Mouse (Mus musculus): ENCODE results near the gene Agrp. TPM values are rescaled to one million over a fixed set of nuclear protein-coding genes. Genes with fewer than 3 reads are reported as not detected.
"Not testable (repeated sequence)": the region's sequence is repeated elsewhere in the genome, so short reads cannot be mapped to it uniquely, and the experiment has no call there.

The Agrp gene
- polyA plus RNA-seq, 1 experiment from 2014 or later, result 1.4 TPM

DNA sequence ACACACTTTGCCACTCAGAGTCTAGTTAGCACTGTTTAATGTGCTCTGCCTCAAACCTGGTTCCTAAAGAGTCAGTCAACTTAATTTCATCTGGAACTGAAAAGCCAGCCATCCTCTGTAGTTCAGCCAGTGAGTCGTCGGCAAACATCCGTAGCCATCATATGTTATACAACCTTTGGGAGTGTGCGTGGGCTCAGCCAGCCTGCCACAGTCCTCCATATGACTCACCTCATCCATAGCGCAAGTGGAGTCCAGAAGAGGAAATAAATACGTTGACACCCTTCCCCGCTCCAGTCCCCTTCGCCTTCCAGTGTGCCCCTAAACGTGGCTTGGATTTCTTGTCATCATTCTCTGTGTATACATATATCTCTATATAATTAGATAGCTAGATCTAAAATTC is 65.4 kb downstream of the Agrp start:
- H3K36me3 ChIP-seq (ENCODE audit: control insufficient read depth, insufficient read depth, low read length), result no peaks in the 10 kb centered on the region
- no peaks in the 10 kb centered on the region for H3K9me3 ChIP-seq (replicated peaks; ENCODE audit: control insufficient read depth, low read length, poor library complexity, severe bottlenecking)
- H3K27me3 ChIP-seq (ENCODE audit: control insufficient read depth, insufficient read depth, low read depth, low read length), result no peaks in the 10 kb centered on the region
- ATAC-seq, result no peak
- H3K4me1 ChIP-seq (ENCODE audit: control insufficient read depth, insufficient read depth, low read length), result peaks cover 6% of the 10 kb centered on the region
- WGBS, result 91% methylated on average over 9 of the region's 9 CpGs
- no peak overlapping the region for H3K27ac ChIP-seq (ENCODE audit: low read length)
- no peak overlapping the region for H3K9ac ChIP-seq (ENCODE audit: low read depth, low read length)
- no peak overlapping the region for H3K4me2 ChIP-seq (ENCODE audit: low read length)
- H3K4me3 ChIP-seq (ENCODE audit: low read depth, low read length), result no peak overlapping the region

DNA sequence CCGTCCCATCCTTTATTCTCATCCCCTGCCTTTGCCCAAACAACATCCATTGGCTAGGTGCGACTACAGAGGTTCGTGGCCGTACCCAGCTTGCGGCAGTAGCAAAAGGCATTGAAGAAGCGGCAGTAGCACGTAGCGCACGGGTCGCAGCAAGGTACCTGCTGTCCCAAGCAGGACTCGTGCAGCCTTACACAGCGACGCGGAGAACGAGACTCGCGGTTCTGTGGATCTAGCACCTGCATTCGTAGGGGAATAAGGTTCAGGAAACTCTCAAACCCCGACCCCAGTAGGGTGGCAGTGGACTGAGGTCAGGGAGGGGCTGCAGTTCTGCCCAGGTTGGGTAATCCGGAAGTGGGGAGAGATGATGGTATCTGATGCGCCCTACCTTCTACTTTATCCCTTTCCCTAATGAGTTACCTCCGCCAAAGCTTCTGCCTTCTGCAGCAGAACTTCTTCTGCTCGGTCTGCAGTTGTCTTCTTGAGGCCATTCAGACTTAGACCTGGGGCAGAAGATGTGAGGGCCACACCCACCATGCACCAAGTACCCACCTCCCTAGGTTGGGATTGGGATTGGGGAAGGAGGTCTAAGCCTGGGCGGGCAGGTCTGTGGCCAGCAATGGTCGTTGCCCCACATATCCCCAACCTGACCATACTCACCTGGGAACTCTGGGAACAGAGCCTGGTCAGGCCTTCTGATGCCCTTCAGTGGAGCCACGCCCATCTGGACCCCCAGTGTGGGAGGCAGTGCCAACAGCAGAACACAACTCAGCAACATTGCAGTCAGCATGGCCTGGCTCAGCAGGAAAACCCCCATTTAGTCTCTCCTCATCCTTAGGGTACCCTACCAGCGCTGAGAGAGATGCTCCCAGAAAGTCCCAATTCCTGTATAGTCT is 70.2 kb downstream of the Agrp start:
- H3K4me3 ChIP-seq (ENCODE audit: low read depth, low read length), result peak overlapping the region; percentile 88
- WGBS, result 21% methylated on average over 27 of the region's 27 CpGs
- peak overlapping the region; percentile 79 for H3K27ac ChIP-seq (ENCODE audit: low read length)
- H3K27me3 ChIP-seq (ENCODE audit: control insufficient read depth, insufficient read depth, low read depth, low read length), result no peaks in the 10 kb centered on the region
- no peaks in the 10 kb centered on the region for H3K36me3 ChIP-seq (ENCODE audit: control insufficient read depth, insufficient read depth, low read length)
- peak; percentile 10; the same call in 1 of the 2 replicates for ATAC-seq
- peaks cover 36% of the 10 kb centered on the region for H3K4me1 ChIP-seq (ENCODE audit: control insufficient read depth, insufficient read depth, low read length)
- H3K9ac ChIP-seq (ENCODE audit: low read depth, low read length), result peak overlapping the region; percentile 66
- H3K9me3 ChIP-seq (replicated peaks; ENCODE audit: control insufficient read depth, low read length, poor library complexity, severe bottlenecking), result no peaks in the 10 kb centered on the region
- H3K4me2 ChIP-seq (ENCODE audit: low read length), result peak overlapping the region; percentile 83

DNA sequence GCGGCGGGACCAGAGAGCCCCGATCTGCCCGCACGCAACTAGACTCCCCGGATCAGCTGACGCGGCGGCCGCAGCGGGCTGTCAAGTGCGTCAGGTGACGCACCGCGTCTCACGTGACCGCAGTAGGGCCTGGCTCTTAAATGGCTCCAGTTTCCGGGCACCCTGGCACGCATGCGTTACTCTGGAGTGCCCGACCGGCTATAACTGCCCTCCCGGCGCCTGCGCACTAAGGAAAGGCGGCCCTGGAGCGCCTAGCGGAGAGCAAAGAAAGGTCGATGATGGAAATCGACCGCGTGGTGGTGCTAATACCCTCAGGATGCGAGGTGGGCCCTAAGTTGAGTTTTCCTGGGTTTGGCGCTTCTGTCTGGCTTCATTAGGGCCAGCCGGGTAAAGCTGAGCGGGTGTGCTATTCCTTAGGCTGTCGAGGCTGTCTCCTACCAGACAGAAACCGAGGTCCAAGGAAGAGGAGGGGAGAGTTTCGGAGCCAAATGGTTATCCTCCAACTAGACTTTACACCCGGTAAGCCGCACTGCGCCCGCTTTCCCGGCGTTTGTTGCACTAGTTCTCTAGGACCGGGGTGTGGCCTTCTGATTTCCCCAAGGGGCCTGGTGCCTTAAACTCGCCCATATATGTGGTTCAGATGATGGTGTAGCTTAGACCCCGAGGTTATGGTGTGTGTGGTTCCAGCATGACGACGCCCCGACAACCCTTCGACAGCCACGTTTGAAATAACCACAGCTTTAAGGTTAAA is 71.1 kb downstream of the Agrp start, which contains the start of gene Atp6v0d1:
Gene Atp6v0d1 (minus strand): TSS at position 96 of the 751 bp plus-strand sequence.
- peak; percentile 98 for ATAC-seq
- no peaks in the 10 kb centered on the region for H3K27me3 ChIP-seq (ENCODE audit: control insufficient read depth, insufficient read depth, low read depth, low read length)
- peaks cover 36% of the 10 kb centered on the region for H3K4me1 ChIP-seq (ENCODE audit: control insufficient read depth, insufficient read depth, low read length)
- peak within 1 kb of the TSS; percentile 93 for H3K9ac ChIP-seq (ENCODE audit: low read depth, low read length)
- peak within 1 kb of the TSS; percentile 90 for H3K27ac ChIP-seq (ENCODE audit: low read length)
- no peaks in the 10 kb centered on the region for H3K36me3 ChIP-seq (ENCODE audit: control insufficient read depth, insufficient read depth, low read length)
- WGBS, result 3% methylated on average over 48 of the region's 53 CpGs
- peak within 1 kb of the TSS; percentile 95 for H3K4me2 ChIP-seq (ENCODE audit: low read length)
- H3K9me3 ChIP-seq (replicated peaks; ENCODE audit: control insufficient read depth, low read length, poor library complexity, severe bottlenecking), result no peaks in the 10 kb centered on the region
- H3K4me3 ChIP-seq (ENCODE audit: low read depth, low read length), result peak within 1 kb of the TSS; percentile 88

DNA sequence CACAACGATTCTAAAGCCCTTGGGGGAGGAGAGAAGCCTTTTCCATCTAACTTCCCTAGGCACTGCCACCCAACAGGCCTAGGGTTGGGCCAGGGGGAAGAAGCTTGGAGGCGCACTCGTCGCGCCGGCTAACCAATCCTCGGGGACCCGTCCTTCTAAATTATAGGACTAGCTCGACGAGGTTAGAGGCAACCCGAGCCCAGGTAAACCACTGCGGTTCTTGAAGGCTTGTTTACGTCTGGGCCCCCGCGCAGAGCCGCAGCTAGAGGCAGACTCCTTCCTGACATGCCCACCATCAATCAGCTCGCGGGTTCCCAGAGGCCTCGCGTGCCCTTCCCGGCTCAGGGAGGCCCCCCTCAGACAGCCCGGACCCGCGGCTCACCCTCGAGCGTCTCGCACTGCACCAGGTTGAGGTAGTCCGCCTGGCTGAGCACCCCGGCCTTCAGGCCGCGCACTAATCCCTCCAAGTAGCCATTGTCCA is 71.8 kb downstream of the Agrp start:
- Histone ChIP-seq H3K9ac (ENCODE audit: low read depth, low read length) (peak overlapping the region; percentile 93), H3K36me3 (ENCODE audit: control insufficient read depth, insufficient read depth, low read length) (no peaks in the 10 kb centered on the region), H3K27ac (ENCODE audit: low read length) (peak overlapping the region; percentile 90), H3K4me2 (ENCODE audit: low read length) (peak overlapping the region; percentile 95), H3K4me3 (ENCODE audit: low read depth, low read length) (peak overlapping the region; percentile 88), H3K4me1 (ENCODE audit: control insufficient read depth, insufficient read depth, low read length) (peaks cover 36% of the 10 kb centered on the region), H3K9me3 (replicated peaks; ENCODE audit: control insufficient read depth, low read length, poor library complexity, severe bottlenecking) (no peaks in the 10 kb centered on the region), H3K27me3 (ENCODE audit: control insufficient read depth, insufficient read depth, low read depth, low read length) (no peaks in the 10 kb centered on the region)
- under 1% methylated on average over 31 of the region's 31 CpGs for WGBS
- peak; percentile 84 for ATAC-seq

DNA sequence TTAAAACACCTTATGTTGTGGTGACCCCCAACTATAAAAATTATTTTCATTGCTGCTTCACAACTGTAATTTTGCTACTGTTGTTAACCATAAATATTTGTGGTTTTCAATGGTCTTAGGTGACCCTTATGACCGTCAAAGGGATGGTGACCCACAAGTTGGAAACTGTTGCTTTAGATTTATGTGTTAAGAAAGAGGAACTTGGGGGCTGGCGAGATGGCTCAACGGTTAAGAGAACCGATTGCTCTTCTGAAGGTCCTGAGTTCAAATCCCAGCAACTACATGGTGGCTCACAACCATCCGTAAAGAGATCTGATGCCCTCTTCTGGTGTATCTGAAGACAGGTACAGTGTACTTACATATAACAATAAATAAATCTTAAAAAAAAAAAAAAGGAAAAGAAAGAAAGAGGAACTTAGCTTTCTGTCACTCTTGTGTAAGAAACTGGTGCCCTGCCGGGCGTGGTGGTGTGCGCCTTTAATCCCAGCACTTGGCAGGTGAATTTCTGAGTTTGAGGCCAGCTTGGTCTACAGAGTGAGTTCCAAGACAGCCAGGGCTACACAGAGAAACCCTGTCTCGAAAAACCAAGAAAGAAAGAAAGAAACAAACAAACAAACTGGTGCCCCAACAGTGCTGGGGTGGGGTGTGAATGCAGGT is 72.5 kb downstream of the Agrp start:
- 84% methylated on average over 9 of the region's 9 CpGs for WGBS
- not testable (repeated sequence) for H3K27ac ChIP-seq (ENCODE audit: low read length)

DNA sequence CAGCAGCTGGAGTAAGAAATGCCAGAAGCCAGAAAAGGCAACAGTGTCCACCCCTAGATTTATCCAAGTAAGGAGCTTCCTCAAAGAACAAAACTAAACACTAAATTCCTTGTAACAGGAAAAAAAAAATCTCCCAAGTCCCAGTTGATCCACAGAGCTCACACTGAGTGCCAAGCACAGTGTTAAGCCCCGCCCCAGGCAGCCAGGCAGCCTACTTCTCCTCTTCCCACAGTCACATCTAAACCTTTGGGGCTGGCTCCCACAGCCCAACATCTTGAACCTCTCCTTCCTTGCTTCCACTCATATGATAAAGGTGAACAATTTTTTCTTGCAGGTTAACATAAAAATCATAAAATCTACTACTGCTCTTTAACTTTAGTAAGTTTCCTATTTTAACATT is 73.3 kb downstream of the Agrp start:
- H3K27me3 ChIP-seq (ENCODE audit: control insufficient read depth, insufficient read depth, low read depth, low read length), result no peaks in the 10 kb centered on the region
- no peak overlapping the region; the same call in 1 of the 2 replicates for H3K4me2 ChIP-seq (ENCODE audit: low read length)
- H3K4me3 ChIP-seq (ENCODE audit: low read depth, low read length), result no peak overlapping the region
- ATAC-seq, result no peak
- no peaks in the 10 kb centered on the region for H3K36me3 ChIP-seq (ENCODE audit: control insufficient read depth, insufficient read depth, low read length)
- H3K4me1 ChIP-seq (ENCODE audit: control insufficient read depth, insufficient read depth, low read length), result peaks cover 36% of the 10 kb centered on the region
- no peak overlapping the region for H3K27ac ChIP-seq (ENCODE audit: low read length)
- H3K9me3 ChIP-seq (replicated peaks; ENCODE audit: control insufficient read depth, low read length, poor library complexity, severe bottlenecking), result no peaks in the 10 kb centered on the region
- WGBS, result 91% methylated on average over 1 of the region's 1 CpGs
- no peak overlapping the region for H3K9ac ChIP-seq (ENCODE audit: low read depth, low read length)

More for the DNA sequence above, 72.5 kb downstream of the Agrp start:
- Histone ChIP-seq H3K4me2 (ENCODE audit: low read length) (peak overlapping the region; percentile 95), H3K9ac (ENCODE audit: low read depth, low read length) (peak overlapping the region; percentile 93), H3K4me1 (ENCODE audit: control insufficient read depth, insufficient read depth, low read length) (peaks cover 36% of the 10 kb centered on the region), H3K4me3 (ENCODE audit: low read depth, low read length) (peak overlapping the region; percentile 88)
- not testable (repeated sequence) for H3K36me3 ChIP-seq (ENCODE audit: control insufficient read depth, insufficient read depth, low read length); ATAC-seq; H3K9me3 ChIP-seq (replicated peaks; ENCODE audit: control insufficient read depth, low read length, poor library complexity, severe bottlenecking); H3K27me3 ChIP-seq (ENCODE audit: control insufficient read depth, insufficient read depth, low read depth, low read length)

DNA sequence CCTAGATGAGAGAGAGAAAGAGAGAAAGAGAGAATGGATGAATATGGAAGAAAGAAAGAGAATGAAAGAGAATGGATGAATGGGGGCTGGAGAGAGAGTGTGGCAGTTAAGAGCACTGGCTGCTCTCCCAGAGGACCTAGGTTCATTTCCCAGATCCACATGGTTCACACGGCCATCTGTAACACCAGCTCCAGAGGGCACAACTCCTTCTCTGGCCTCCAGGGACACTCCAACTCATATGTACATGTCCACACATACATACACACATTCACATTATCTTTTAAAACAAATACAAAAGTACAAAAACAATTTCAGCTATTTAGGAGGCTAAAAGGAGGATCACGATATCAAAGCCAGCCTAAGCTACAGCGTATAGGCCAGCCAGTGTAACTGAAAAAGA is 74.3 kb downstream of the Agrp start:
- Histone ChIP-seq H3K4me3 (ENCODE audit: low read depth, low read length) (no peak overlapping the region), H3K4me1 (ENCODE audit: control insufficient read depth, insufficient read depth, low read length) (peaks cover 36% of the 10 kb centered on the region), H3K9ac (ENCODE audit: low read depth, low read length) (no peak overlapping the region), H3K27ac (ENCODE audit: low read length) (no peak overlapping the region), H3K36me3 (ENCODE audit: control insufficient read depth, insufficient read depth, low read length) (no peaks in the 10 kb centered on the region), H3K9me3 (replicated peaks; ENCODE audit: control insufficient read depth, low read length, poor library complexity, severe bottlenecking) (no peaks in the 10 kb centered on the region), H3K27me3 (ENCODE audit: control insufficient read depth, insufficient read depth, low read depth, low read length) (no peaks in the 10 kb centered on the region), H3K4me2 (ENCODE audit: low read length) (no peak overlapping the region)
- 83% methylated on average over 3 of the region's 3 CpGs for WGBS
- ATAC-seq, result no peak

DNA sequence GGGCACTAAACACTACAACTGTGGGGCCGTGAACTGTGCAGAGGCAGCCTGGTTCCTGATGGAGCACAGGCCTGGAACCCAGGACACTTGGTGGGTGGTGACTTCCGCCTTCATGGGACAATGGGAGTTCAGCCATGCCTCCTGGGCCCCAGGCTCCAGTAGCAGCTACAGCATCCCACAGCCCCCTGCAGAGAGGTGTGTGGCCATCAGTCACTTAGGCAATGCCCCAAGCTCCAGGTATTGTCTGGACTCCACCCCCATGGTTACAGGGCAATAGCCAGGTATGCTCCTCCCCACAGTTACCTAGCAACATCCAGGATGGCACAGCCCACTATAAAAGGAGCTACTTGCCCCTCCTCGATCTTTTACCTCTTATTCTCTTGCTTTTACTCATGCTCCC is 82.0 kb downstream of the Agrp start:
- Histone ChIP-seq H3K9me3 (replicated peaks; ENCODE audit: control insufficient read depth, low read length, poor library complexity, severe bottlenecking) (no peaks in the 10 kb centered on the region), H3K9ac (ENCODE audit: low read depth, low read length) (no peak overlapping the region), H3K27ac (ENCODE audit: low read length) (no peak overlapping the region), H3K27me3 (ENCODE audit: control insufficient read depth, insufficient read depth, low read depth, low read length) (no peaks in the 10 kb centered on the region), H3K4me2 (ENCODE audit: low read length) (no peak overlapping the region), H3K36me3 (ENCODE audit: control insufficient read depth, insufficient read depth, low read length) (no peaks in the 10 kb centered on the region), H3K4me1 (ENCODE audit: control insufficient read depth, insufficient read depth, low read length) (no peaks in the 10 kb centered on the region), H3K4me3 (ENCODE audit: low read depth, low read length) (no peak overlapping the region)
- no peak for ATAC-seq
- WGBS, result 75% methylated on average over 3 of the region's 3 CpGs
